Mouse (Mus musculus): ENCODE measurements around the gene Aar2.

DNA sequence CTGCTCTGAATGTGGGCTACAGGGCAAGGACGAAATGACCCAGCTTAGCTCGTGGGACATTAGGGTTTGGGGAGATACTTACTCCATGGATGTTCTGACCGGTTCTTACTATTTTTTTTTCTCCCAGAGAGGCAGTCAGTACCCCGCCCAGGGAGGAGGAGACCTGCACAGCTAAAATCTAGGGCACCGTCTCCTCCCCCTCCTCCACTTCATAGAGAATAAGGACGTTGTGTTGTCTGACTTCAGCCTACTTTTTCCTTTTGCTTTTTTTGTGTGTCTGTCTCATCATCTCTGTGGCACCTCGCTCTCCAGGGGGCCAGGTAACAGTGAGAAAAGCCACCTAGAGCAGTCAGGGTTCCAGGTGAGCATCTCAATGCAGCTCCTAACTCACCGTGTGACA is 5.0 kb upstream of the Aar2 start:
- TF ChIP-seq CTCF (IDR thresholded peaks at IDR 0.05) (no peak), EP300 (IDR thresholded peaks at IDR 0.05) (no peak)

Measured in lung, postnatal 0 days (tissue).